Mouse (Mus musculus) gastrocnemius, adult 2 months (tissue): ENCODE data around the gene Sytl3. TPM values are rescaled to one million over a fixed set of nuclear protein-coding genes. Genes with fewer than 3 reads are reported as not detected.

Experiments
- DNase-seq: peaks from one replicate; pipeline ENCODE4 v3.0.0; 2022
- H3K27ac ChIP-seq: fragments of 200-600 bp; 2 replicates; pipeline ENCODE4 v1.8.1; 2022; ENCODE audit warnings: mild to moderate bottlenecking
- H3K4me3 ChIP-seq: fragments of 200-600 bp; 2 replicates; pipeline ENCODE4 v1.8.1; 2022; ENCODE audit warnings: mild to moderate bottlenecking, moderate library complexity
- CTCF ChIP-seq: fragments of 200-600 bp; IDR thresholded peaks from 2 replicates; pipeline ENCODE4 v1.8.1; 2022; ENCODE audit warnings: antibody characterized with exemption, mild to moderate bottlenecking, moderate library complexity
- intact Hi-C: fragments of 180-260 bp; cut with DNase I; formaldehyde crosslinking; loops from one replicate; pipeline ENCODE4 v1.15.1; 2025
- total RNA-seq, 2 experiments: library from RNA; stranded (reverse); gene quantifications; 2 replicates each; pipeline ENCODE4 v1.2.3; 2021

The Sytl3 gene
- total RNA-seq, 2 experiments from 2014 or later: 0.31 TPM; not detected in 1

DNA sequence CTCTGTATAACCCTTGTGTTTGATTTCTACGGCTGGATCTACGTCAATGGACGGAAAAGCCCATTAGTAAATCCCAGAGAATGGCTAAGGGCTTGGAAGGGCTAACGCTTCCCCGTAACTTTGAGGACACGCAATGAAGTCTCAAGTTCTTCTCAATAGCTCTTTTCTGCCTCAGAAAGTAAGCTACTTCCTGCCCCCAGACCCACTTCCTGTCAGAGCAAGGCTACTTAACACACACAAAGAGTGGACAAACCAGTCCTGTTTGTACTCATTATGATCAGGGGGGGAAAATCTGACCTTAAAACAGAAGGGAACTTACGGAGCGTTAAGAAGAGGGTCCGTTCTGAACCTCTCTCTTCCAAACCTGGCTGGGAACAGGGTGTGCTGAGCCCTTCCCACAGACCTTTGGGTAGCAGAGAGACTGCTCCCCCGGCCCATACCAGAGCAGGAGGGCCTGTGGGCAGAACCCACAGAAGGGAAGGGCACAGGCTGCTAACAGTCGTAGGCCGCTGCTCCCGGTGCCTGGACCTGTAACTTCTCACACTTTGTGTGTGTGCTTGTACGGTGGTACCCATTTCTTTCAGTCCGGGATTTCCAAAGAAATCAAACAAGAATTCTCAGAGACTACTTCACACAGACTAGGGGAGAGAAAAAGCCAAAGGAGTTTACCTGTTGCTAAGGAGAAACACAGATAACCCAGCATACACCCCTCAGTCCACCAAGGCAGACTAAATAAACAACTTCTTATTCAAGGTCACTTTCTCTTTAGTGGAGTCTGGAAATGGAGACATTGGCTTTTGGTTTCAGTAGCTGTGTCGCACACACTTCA is 113.0 kb downstream of the Sytl3 start:
- intact Hi-C loops: no loop called here
- no peak for DNase-seq
- no peak for TF ChIP-seq CTCF
- Histone ChIP-seq H3K4me3 (no peak overlapping the region), H3K27ac (no peak overlapping the region)

DNA sequence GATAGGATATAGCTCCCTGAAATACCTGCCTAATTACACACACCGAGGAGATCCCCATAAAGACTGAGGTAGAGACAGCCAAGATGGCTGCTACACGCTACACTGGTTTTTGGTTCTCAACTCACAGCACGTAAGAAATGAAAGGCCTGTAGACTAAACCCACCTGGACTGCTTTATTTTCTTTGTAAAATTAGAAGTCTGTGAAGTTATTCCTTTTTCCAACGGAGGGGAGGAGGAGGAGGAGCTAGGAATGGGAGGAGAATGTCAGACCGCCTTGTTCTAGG is 113.5 kb downstream of the Sytl3 start:
- intact Hi-C loops: no loop called here
- Histone ChIP-seq H3K4me3 (no peak overlapping the region), H3K27ac (no peak overlapping the region)
- DNase-seq: no peak
- TF ChIP-seq CTCF: no peak

DNA sequence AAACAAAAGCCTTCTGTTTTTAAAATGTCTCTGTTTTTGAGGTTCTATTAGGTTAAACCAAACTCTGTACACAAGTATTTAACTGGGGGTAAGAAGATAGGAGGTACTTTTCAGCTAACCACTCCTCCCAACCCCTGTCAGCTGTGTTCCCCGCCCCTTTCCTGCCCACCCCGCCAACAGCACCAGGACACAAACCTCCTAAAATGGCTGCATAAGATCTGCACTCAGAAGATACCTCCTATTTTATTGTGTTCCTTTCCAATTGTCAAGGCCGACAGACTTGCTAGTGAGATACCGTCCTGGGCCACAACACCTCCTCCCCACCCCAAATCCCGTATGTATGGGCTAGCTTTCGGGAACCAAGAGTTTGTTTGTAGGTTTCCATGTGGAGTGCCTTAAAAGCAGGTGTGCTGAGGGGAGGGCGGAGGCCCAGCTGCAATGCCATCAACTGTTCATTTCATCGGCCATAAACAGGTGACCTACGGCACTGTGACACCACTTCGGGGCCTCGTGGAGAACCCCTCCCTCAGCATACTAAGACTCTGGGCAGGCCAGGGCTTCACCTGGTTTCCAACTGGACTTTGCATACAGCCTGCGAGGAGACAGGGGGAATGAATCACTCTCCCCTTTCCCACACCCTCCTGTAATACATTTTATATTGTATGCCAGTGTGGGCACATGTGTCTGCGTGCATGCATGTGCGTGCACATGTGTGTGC is 114.5 kb downstream of the Sytl3 start:
- intact Hi-C loops: no loop called here
- no peak for TF ChIP-seq CTCF
- H3K27ac ChIP-seq: no peak overlapping the region

DNA sequence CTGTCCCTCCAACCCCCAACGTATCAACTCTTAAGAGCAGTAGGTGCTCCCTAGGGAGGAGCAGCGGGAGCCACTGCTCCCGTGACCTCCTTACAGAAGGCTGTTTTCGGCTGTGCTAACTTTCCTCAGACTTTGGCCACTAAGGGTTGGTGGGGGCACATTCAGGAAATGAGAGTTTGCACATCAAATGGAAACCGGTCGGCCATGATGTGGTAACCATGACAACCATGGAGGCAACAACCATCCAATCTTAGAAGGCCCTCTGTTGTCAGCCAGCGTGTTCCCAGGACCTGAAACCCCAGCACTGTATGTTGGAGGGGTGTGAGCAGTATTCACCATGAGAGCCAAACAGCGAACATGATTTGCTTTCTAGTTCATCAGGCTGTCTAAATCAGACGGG is 116.3 kb downstream of the Sytl3 start:
- intact Hi-C loops: loop anchor here (5.0 kb wide), 1 partner anchor 117 kb away; no protein-coding TSS in a partner anchor
- no peak for TF ChIP-seq CTCF
- no peak for DNase-seq
- Histone ChIP-seq H3K4me3 (no peak overlapping the region), H3K27ac (no peak overlapping the region)

More for the DNA sequence above, 114.5 kb downstream of the Sytl3 start:
- no peak overlapping the region for H3K4me3 ChIP-seq
- DNase-seq: no peak

DNA sequence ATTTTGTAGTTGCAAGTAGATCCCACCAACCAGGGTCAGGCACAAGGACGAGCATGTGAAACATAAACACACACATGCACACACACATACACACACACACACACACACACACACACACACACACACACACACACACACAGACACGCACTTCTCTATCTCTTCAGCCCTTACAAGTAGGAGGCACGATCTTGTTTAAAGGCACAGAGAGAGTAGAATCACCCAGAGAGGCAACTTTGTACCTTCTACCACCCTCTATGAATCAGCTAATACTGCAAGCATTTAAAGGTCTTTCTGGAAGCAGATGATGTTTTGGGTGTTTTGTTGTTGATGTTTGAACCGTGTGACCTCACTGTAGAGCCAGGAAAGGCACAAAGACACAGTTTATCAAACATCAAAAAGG is 116.8 kb downstream of the Sytl3 start:
- intact Hi-C loops: loop anchor here (5.0 kb wide), 1 partner anchor 117 kb away; no protein-coding TSS in a partner anchor
- TF ChIP-seq CTCF: no peak
- DNase-seq: no peak
- Histone ChIP-seq H3K4me3 (no peak overlapping the region), H3K27ac (no peak overlapping the region)

DNA sequence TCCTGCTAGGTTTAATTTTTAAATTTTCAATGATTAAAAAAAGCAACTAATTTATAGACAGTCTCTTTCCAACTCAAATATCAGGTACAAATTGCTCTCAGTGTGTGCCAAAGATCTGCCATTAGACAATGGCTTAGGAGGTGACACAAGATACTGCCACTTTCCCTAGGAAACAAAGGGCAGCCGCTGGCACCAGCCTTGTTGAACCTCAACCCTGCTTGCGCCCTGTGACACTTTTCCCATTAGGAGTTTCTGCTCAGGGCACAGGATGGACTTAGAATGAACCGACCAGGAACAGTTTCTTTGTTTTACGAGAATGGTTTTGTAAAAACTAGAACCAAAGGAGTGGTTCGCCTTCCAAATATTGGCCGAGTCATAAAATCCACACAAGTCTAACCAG is 117.2 kb downstream of the Sytl3 start:
- TF ChIP-seq CTCF: no peak
- H3K4me3 ChIP-seq: no peak overlapping the region
- intact Hi-C loops: loop anchor here (5.0 kb wide), 1 partner anchor 116 kb away; no protein-coding TSS in a partner anchor
- no peak overlapping the region for H3K27ac ChIP-seq
- DNase-seq: no peak

DNA sequence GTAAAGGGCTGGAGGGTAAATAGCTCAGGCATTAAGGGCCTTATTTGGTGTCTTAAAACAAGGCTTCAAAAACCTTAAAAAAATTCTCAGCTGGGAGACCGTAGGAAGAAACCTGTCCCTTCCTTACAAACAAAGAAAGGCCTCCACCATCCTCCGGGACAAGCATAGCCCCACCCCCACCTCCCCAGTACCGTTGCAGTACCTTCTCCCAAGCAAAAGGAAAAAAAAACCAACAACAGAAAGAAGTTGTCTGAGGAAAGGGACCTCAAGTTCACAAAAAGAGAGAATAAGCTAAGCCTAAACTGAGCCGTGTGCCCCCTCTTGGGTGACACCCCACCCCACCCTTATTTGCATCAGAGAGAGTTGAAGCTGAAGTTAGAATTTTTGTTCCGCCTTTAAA is 117.7 kb downstream of the Sytl3 start:
- H3K4me3 ChIP-seq: no peak overlapping the region
- intact Hi-C loops: loop anchor here (5.0 kb wide), 1 partner anchor 116 kb away; no protein-coding TSS in a partner anchor
- no peak for TF ChIP-seq CTCF
- no peak overlapping the region for H3K27ac ChIP-seq
- DNase-seq: no peak

DNA sequence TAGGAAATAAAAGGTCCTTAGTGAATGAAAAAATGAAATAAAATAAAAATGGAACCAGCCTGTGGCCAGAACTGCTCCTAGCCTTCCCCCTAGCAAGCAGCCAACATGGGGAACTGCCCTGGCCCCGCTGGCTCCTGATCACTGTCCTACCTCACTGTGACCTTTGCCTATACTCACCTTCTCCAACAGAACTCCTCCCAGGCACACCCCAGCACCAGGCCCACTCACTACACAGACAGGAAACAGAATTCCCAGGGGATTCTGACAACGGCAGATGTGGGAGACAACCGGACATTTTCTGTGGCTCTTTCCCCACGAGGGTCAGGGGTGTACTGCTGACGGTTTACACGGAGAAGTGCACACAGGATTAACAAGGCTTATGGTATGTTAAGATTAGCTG is 118.2 kb downstream of the Sytl3 start:
- H3K27ac ChIP-seq: no peak overlapping the region
- DNase-seq: no peak
- no peak for TF ChIP-seq CTCF
- no peak overlapping the region for H3K4me3 ChIP-seq
- intact Hi-C loops: loop anchor here (5.0 kb wide), 1 partner anchor 115 kb away; no protein-coding TSS in a partner anchor

DNA sequence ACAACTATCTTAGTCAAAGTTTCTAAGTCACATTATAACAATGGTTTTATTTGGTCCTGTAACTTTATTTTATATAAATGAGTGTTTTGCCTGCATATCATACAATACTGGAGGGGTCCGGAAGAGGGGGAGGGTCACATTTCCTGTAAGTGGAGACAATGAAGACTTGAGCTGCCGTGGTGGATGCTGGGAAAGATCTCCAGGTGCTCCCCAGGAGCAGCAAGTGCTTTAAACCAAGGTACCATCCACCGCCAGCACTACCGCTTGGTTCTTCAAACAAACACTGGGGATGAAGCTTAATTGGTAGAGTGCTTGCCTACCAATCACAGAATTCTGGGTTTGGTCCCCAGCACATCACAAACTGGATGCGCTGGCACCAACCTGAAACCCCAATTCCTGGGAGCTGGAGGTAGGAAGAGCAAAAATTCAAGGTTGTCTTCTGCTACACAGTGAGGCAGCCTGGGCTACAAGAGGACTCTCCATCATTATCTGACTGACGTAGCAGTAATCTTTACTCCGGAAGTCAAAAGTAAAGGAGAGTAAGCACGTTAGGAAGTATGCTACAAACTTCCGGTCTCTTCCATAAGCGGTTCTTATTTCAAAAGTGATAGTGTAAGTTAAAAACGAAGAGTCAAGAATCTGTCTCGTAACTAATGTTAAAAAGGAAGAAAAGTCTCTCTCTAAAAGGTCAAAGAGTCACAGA is 118.9 kb downstream of the Sytl3 start:
- DNase-seq: no peak
- peak overlapping the region; percentile 44; the same call in 1 of the 2 replicates for H3K27ac ChIP-seq
- intact Hi-C loops: loop anchor here (5.0 kb wide), 1 partner anchor 115 kb away; no protein-coding TSS in a partner anchor
- peak overlapping the region; percentile 75 for H3K4me3 ChIP-seq
- TF ChIP-seq CTCF: no peak

DNA sequence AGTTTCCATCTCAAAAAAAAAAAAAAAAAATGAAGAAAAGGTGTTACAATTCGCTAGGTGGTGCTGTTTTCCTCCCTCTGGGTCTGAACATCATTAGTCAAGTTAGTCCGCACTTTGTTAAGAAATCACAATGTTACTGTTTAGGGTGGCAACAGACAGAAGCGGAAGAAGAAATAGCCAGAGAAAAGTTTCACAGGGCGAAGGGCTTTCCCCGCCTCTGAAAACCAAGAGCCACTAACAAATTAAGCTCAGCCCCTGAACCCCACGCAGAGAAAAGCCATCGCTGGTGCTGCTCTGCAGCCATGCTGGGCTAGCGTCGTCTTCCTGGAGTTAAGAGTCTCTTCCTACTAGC is 119.4 kb downstream of the Sytl3 start:
- Histone ChIP-seq H3K27ac (peak overlapping the region; percentile 76), H3K4me3 (peak overlapping the region; percentile 75)
- DNase-seq: peak; percentile 39
- peak; percentile 74 for TF ChIP-seq CTCF
- intact Hi-C loops: loop anchor here (5.0 kb wide), 1 partner anchor 114 kb away; no protein-coding TSS in a partner anchor

DNA sequence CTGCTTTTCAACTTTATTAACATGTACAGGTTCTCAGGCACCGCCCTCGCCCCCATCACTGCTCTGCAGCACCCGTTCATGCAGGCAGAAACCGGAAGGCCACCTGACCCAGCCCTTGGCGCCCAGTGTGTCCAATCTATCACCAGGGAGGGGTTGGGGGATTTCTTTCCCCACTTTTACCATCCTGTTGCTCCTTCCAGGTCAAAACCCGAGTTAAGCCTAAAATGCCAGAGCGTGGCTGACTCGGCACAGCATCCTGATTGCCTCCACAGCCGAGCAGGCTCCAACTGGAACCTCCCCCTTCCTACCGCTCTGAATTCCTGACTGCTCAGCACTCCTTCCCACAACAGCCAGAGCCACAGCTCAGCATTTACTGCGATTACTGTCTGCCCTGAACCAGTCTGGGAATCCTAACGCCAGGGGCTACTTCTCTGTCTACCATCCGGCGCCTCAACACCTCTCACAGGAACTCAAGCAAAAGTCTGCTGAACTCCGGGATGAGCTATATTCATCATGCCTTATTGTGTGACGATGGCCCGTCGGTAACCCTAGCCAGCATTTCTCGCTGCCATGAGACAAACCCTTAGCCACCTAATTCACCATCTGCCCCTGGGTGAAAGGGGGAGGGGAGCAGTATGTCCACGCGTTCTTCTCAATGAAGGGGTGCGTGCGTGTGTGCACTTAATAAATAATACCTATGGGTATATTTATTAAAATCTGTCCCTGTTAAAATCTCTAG is 120.0 kb downstream of the Sytl3 start:
- TF ChIP-seq CTCF: no peak
- Histone ChIP-seq H3K4me3 (peak overlapping the region; percentile 75), H3K27ac (peak overlapping the region; percentile 76)
- peak; percentile 44 for DNase-seq
- intact Hi-C loops: loop anchor here (5.0 kb wide), 1 partner anchor 113 kb away; no protein-coding TSS in a partner anchor

DNA sequence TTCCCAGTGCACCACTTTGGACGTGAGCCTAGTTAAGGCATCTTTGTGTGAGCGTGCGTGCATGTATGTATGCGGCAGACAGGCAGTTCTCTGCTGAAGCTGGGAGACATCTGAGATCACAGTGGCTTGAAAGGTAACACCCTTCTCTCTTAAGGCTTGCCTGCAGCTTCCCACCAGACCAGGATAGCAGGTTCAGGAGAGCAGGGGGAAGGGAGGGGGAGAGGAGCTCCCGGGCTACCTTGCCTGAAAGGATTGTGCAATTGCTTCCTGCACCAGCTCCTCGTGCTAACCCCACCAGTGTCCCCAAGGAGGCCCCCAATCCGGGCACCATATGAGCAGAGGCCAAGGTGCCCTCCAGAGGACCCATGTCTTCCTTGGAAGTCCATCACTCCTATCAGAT is 120.7 kb downstream of the Sytl3 start:
- no peak overlapping the region for H3K27ac ChIP-seq
- no peak for TF ChIP-seq CTCF
- intact Hi-C loops: loop anchor here (5.0 kb wide), 2 partner anchors 48 to 113 kb away; no protein-coding TSS in a partner anchor
- no peak for DNase-seq
- H3K4me3 ChIP-seq: no peak overlapping the region
